Mouse (Mus musculus) embryo, embryonic 9.5 days (tissue): ENCODE results near the gene Ngdn.
A peak's percentile ranks its signal among the peaks of the same experiment; 100 is the strongest.
"Not testable (repeated sequence)": the region's sequence is repeated elsewhere in the genome, so short reads cannot be mapped to it uniquely, and the experiment has no call there.

ENCODE experiments used
- DNase-seq: peaks from one replicate; pipeline ENCODE4 v3.0.0-alpha.2; 2017; ENCODE audit errors: extremely low spot score

Ngdn gene

GRCm38 (mm10) chr14:54999868-55000267, 15.4 kb upstream of the Ngdn start:
- DNase-seq: not testable (repeated sequence)

- DNase-seq: no peak
These were observed 14.4 kb upstream of the Ngdn start for GRCm38 (mm10) chr14:55000814-55001213.

- no peak for DNase-seq
These were observed 13.8 kb upstream of the Ngdn start for GRCm38 (mm10) chr14:55001446-55001845.

DNA sequence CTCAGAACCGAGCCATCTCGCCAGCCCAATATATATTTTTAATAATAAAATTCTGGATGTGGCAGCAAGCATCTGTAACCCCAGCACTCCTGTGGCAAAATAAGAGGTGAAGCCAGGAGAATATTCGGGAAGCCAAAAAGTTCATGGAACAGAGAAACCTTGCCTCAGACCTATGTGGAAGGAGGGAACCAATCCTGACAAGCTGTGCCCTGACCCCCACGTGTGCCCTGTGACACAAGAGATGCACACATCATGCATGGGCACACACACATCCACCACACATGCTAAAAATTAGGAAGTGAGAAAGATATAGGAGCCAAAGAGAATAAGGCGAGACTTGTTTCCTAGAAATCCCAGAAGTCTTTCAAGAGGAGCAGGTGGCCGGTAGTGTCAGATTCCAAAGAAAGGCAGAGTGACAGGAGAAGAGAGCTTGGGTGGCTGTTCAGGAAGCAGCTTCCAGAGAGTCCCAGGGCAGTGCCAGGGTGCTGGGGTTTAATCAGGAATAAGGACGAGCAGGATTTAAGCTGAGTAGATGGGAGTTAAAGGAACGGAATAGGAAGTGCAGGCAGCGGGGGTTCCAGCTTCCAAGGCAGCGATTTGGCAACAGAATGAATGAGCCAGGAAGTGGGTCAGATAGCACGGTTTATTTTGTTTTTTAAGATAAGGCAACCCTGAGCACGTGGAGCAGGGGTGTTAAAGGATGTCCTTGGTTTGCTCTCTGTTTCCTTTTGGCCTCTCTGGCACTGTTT, 13.1 kb upstream of the Ngdn start:
- no peak for DNase-seq

GRCm38 (mm10) chr14:55002687-55003120, 12.6 kb upstream of the Ngdn start:
- no peak for DNase-seq

GRCm38 (mm10) chr14:55003878-55004855, 11.1 kb upstream of the Ngdn start:
- no peak for DNase-seq

DNA sequence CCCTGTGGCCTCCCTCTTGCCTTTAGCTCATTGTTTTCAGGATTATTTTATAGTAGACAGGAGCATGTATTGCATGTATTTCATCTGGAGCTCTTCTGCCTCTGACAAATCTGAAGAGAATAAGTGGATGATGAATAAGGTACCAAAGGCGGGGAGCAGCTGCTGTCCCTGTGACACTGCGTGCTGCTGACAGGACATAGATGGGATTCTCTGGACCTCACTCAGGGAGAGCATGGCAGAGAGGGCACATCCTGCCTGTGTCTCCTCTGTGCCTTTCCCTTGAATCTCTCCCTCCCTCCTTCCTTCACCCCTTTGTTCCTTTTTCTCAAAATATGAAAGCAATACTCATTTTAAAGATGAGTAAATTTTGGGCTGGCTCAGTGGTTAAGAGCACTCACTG, 9.7 kb upstream of the Ngdn start:
- DNase-seq: no peak

DNA sequence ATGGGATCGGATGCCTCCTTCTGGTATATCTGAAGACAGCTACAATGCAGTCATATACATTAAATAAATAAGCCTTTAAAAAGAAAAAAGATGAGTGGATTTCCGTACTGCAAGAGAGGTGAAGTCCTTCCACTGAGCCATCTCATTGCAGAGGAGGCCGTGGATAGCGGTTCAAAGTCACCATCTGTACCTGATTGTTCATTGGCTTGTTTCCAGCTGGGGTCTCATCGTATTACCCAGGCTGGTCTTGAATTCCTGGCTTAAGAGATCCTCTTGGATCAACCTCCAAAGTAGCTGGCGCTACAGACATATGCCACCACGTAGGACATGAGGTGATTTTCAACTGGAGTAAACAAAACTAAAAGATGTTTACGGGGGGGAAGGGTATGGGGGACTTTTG, 9.3 kb upstream of the Ngdn start:
- DNase-seq: no peak

GRCm38 (mm10) chr14:55006541-55006940, 8.7 kb upstream of the Ngdn start:
- DNase-seq: no peak

- no peak for DNase-seq
These were observed 7.9 kb upstream of the Ngdn start for GRCm38 (mm10) chr14:55007120-55007908.

DNA sequence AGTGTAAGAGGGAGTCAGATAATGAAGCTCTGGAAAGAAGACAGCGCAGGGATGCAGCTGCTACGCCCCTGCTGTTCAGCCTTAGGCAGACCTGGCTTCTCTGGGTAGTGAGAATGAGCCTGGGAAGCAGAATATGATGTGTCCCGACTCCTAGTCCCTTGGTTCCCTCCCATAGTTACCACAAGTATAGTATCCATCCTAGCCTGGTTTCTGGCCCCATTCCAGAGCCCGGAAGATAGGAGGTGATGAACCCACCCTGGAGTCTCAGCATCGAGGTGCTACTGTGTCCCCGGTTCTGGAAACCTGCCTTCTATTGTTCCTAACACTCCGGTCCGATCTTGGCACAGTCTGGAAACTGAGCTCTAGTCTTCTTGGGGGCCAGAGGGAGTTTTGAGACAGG, 6.8 kb upstream of the Ngdn start:
- DNase-seq: no peak

DNA sequence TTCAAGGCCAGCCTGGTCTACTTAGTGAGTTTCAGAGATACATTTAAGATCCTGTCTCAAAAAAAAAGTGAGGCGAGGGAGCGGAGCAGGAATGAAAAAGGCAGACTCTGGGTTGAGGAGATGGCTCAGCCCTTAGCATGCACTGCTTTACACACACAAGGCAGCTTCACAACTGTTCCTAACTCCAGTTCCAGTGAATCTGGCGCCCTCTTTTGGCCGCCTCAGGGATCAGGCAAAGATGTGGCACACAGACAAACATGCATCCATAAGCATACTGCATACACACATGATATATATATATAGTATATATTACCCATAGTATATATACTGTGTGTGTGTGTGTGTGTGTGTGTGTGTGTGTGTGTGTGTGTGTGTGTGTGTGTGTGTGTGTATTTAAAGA, 4.1 kb upstream of the Ngdn start:
- no peak for DNase-seq

DNA sequence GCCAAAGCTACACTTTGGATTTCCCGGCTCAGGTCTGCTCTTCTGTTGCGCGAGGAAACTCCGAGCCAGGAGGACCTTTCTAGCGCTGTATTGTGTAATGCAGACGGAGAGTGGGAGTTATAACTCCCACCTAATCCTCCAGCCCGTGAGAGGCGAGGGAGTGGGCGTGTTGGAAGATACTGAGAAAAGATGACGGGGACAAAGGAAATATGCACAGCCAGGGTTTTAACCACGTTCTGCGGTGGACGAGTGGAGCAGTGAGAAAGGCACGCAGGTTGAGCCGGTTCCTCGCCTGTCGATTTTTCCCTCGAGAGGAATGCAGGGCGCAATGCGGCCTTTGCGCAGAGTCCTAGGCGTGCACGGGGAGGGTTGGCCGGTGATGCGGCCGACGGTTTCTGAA, 663 bp upstream of the Ngdn start:
- DNase-seq: no peak

DNA sequence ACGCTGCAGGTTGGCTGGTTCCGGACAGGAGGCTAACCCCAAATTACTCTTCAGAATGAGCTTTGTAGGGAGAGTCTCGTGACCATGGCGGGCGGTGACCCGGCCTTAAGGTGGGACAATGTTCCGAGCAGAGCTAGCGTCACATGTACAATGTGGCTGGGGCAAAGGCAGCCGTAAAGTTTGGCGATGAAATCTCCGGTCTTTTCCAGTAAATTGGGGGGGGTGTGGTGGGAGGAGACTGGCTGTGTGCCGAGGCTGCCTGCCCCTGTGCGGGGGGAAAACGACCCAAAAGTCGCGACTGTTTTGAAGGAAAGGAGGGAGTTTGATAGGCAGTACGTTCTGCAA, 485 bp downstream of the Ngdn start:
- no peak for DNase-seq

DNA sequence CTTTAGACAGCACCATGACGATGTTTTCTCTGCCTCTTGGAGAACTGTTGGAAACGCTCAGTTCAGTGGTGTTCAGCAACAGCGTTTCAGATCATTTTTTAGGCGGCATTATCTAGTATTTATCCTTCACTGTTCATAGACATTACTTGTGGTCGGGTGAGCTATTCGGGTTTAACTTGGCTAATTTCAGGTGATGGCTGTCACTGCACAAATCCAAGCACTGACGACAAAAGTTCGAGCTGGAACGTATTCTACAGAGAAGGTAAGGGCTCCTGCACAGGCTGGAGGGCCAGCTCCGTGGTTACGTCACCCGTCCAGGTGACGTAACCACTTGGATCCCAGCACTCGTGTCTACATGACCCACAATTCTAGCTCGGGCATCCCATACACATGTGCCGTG, 1.6 kb downstream of the Ngdn start:
- no peak for DNase-seq

DNA sequence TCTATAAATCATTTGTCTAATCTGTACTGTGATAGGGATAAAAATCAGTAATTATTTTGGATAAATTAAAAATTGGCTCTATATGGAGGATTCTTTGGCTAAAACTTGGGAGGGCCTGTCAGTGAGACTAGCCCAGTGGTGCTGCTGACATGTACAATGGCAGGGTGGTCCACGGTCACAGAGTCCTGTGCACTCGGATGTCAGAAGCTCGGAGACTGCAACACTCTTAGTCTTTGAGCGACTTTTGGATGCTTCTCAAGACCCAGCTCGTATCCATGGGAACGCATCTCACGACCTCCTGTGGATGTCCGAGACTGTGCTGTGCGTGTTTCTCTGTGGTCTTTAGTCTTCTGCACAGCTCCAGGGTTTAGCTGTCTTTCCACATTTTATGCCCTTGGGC, 5.1 kb downstream of the Ngdn start:
- no peak for DNase-seq

DNA sequence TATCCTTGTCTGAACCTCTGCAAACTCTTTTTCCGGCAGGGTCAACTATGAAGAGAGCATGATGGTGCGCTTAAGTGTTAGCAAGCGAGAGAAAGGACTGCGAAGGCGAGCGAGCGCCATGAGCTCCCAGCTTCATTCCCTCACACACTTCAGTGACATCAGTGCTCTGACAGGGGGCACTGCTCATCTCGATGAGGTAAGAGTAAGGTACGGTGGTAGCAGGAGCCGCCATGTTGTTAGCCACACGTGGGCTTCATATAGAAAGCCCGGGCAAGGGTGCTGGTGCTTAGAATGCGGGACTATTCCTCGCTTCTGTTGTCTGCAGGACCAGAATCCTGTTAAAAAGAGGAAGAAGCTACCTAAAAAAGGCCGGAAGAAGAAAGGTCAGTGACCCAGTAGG, 7.8 kb downstream of the Ngdn start:
- no peak for DNase-seq

DNA sequence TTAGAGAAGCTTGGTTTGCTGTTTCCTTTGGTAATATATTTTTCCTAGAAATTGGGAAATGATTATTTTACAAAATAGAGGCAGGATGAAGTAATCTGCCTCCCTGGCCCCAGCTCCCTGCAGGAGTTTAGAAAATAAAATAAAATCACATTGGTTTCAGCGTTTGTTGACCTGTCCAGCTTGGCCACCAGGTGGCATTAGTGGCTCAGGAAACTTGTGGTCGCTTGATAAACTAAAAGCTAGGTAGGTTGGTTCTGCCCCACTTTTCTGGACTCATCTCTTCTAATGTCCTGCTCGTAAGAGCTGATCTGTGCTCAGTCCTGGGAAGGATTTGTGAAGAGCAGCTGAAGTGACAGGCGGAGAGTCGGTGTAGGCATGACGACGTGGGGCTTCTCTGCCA, 9.0 kb downstream of the Ngdn start:
- peak; percentile 57 for DNase-seq

DNA sequence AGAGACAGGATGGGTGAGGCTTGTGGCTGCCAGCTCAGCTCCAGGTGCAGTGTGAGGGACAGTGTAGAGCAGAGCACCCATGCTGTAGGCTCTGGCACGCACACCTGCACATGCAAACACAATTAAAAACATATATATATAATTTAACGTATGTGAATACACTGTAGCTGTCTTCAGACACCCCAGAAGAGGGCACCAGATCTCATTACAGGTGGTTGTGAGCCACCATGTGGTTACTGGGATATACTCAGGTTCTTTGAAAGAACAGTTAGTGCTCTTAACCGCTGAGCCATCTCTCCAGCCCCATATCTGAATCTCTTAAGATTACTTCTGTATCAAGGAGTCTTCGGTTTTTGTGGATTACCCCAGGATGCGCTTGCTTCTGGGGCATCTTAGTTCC, 10.3 kb downstream of the Ngdn start:
- DNase-seq: no peak

DNA sequence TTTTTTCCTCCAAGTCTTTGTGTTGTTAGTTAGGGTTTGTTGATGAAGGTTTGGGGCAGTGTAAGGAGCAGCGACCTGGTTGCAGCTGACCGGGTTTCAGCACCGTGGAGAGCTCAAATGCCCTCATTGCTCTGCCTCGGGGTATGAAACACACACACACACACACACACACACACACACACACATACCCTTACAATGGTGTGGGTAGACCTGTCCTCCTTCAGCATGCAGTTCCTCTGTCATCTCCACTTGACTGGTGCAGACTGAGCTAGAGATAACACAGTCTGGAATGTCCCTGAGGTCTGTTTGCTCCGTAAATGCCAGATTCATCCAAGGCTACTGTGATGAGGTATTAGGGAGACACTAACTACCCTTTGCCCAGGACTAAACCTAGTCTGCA, 12.0 kb downstream of the Ngdn start:
- peak; percentile 53 for DNase-seq

GRCm38 (mm10) chr14:55027653-55028052, 12.4 kb downstream of the Ngdn start:
- DNase-seq: peak; percentile 10

DNA sequence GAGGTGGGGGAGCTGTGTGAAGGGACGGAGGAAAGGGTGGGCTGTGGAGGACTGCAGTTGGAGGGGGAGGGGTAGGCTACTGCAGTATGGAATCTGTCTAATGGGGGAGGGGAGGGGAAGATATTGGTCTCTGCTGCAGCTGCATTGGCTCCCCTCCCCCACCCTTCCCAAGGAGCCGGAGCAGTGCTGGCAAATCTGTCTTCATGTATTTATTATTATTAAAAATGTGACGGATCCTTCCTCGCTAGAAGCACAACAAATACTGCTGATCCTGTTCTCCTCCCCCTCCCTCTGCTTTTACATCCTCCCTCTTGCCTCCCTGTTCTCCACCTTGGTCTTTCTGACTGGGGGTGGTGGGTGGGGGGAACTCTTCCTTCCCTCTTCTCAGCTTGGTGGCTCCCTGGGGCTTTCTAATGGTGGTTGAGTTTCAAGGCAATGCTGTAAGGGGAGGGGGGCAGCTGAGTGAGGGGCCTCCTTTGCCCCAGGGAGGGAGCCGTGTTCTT, 13.1 kb downstream of the Ngdn start:
- DNase-seq: peak; percentile 30
